Mouse (Mus musculus) kidney, embryonic 14.5 days (tissue): ENCODE results near the gene Galntl5. TPM values are rescaled to one million over a fixed set of nuclear protein-coding genes. Genes with fewer than 3 reads are reported as not detected.
"Not testable (repeated sequence)": the region's sequence is repeated elsewhere in the genome, so short reads cannot be mapped to it uniquely, and the experiment has no call there.

Experiments
- ATAC-seq: fragments of 200-750 bp; cut with Nextera tagmentation; 2 replicates; pipeline ENCODE4 v1.8.0; 2017; ENCODE audit warnings: moderate number of reproducible peaks, mild to moderate bottlenecking, moderate TSS enrichment, moderate library complexity; ENCODE audit not compliant: low FRiP score, low TSS enrichment
- H3K27ac ChIP-seq: fragments of 300-500 bp; sonication (generic); 2 replicates; pipeline ENCODE4 v1.5.1; 2014; ENCODE audit warnings: low read depth, mild to moderate bottlenecking, low read length, moderate library complexity, mixed read lengths
- H3K27me3 ChIP-seq: fragments of 300-500 bp; sonication (generic); 2 replicates; pipeline ENCODE4 v1.6.1; 2014; ENCODE audit warnings: mild to moderate bottlenecking, low read length; ENCODE audit not compliant: control insufficient read depth, insufficient read depth
- H3K36me3 ChIP-seq: fragments of 300-500 bp; sonication (generic); 2 replicates; pipeline ENCODE4 v1.6.1; 2014; ENCODE audit warnings: low read length, mixed read lengths; ENCODE audit not compliant: control insufficient read depth, insufficient read depth
- H3K4me1 ChIP-seq: fragments of 300-500 bp; sonication (generic); 2 replicates; pipeline ENCODE4 v1.6.1; 2014; ENCODE audit warnings: low read length, mixed read lengths; ENCODE audit not compliant: control insufficient read depth, insufficient read depth
- H3K4me2 ChIP-seq: fragments of 300-500 bp; sonication (generic); replicated peaks from 2 replicates; pipeline ENCODE4 v1.6.1; 2014; ENCODE audit warnings: low read depth, mild to moderate bottlenecking, low read length
- H3K4me3 ChIP-seq: fragments of 300-500 bp; sonication (generic); 2 replicates; pipeline ENCODE4 v1.5.1; 2014; ENCODE audit warnings: mild to moderate bottlenecking, low read length
- H3K9ac ChIP-seq: fragments of 300-500 bp; sonication (generic); 2 replicates; pipeline ENCODE4 v1.6.1; 2014; ENCODE audit warnings: low read depth, mild to moderate bottlenecking, low read length, moderate library complexity
- H3K9me3 ChIP-seq: fragments of 300-500 bp; sonication (generic); 2 replicates; pipeline ENCODE4 v1.6.1; 2016; ENCODE audit warnings: low read length; ENCODE audit not compliant: control insufficient read depth
- WGBS: fragments of 180-500 bp; shearing (Covaris S2); extraction: QIAGEN DNeasy Blood & Tissue Kit; methylation state at CpG from one replicate; pipeline ENCODE4 v1.1.7; 2014; 5-methylcytosine and 5-hydroxymethylcytosine counted together
- polyA plus RNA-seq: library from polyadenylated mRNA; unstranded; fragments of >200 nt; fragmentation: Nextera tagmentation; extraction: Ambion mirVana; gene quantifications from 2 replicates; pipeline ENCODE4 v1.2.1, GENCODE M21; 2014

The Galntl5 gene
- polyA plus RNA-seq, 1 experiment from 2014 or later, result not detected

DNA sequence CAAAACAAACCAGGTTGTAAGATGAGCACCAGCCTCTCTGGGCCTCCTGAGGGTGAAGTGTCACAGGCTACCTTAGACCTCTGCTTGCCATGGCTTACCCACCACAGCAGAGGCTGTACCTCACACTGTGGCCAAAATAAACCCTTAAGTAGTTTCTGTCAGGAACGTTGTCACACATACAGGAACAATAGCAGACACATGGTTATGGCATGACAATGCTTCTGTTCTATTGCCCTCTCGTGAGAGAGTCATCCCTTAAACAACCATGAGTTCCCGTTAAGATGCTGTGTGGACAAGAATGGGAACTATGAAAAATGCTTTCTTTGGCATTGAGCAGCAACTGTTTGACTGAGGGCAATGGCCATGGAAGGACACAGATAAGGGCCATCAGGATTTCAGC lies 40.3 kb downstream of the Galntl5 start, which contains the start of gene Galnt11:
Gene Galnt11 (plus strand): TSS at position 301 of the 400 bp plus-strand sequence.
- H3K27me3 ChIP-seq, result no peaks in the 10 kb centered on the region
- H3K9ac ChIP-seq, result peak within 1 kb of the TSS; percentile 84
- H3K27ac ChIP-seq, result peak within 1 kb of the TSS; percentile 87
- H3K9me3 ChIP-seq, result no peaks in the 10 kb centered on the region
- H3K36me3 ChIP-seq, result no peaks in the 10 kb centered on the region
- H3K4me1 ChIP-seq, result peaks cover 5% of the 10 kb centered on the region
- ATAC-seq, result no peak
- peak within 1 kb of the TSS; percentile 63 for H3K4me3 ChIP-seq
- WGBS, result 86% methylated on average over 3 of the region's 3 CpGs
- H3K4me2 ChIP-seq, result peak within 1 kb of the TSS; percentile 45

DNA sequence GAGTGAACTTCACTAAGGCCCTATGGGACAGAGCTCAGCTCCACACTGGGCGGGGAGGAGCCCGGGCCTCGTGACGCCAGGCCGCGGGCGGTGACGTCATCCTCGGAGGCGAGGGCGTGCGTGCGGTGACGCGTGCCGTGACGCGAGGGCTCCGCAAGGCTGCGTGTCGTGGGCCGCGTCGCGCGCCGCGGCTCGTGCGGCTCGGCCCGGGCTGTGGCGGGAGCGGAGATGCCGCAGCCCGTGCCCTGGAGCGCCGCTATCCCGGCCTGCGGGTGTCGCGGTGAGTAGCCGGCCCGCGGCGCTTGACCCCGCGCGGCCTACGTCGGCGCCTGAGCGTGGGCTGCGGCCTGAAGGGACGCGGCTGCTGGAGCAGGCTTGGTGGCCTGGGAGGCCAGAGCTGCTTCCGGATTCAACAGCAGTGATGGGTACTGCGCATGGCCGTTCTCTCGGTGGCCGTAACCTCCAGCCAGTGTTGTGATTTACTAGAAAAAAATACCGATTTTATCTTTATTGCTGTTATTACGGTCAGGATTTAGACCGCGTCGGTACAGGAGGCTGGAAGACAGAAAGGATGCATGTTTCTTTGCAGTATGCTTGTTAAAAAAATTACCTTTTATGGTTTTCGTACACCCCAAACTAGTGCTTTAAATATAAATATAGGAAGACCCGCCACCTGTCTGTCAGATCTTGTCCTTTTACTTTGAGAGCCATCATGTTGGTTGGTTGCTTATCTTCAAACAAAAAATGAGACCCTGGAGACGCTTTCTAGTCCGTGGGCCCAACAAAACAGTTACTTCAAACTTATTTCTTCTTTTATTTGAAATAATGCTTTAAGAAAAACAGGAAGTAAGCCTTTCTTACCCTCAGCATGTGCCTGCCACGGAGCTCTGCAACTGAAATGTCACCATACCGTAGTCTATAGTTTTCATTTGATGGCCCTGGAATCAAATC lies 41.8 kb downstream of the Galntl5 start, which contains the start of gene E130116L18Rik:
Gene E130116L18Rik (minus strand): TSS at position 402 of the 951 bp plus-strand sequence.
- H3K36me3 ChIP-seq, result no peaks in the 10 kb centered on the region
- ATAC-seq, result peak; percentile 98
- no peaks in the 10 kb centered on the region for H3K27me3 ChIP-seq
- H3K9me3 ChIP-seq, result no peaks in the 10 kb centered on the region
- H3K4me3 ChIP-seq, result peak within 1 kb of the TSS; percentile 63
- H3K9ac ChIP-seq, result peak within 1 kb of the TSS; percentile 84
- 3% methylated on average over 71 of the region's 72 CpGs for WGBS
- H3K27ac ChIP-seq, result peak within 1 kb of the TSS; percentile 87
- H3K4me1 ChIP-seq, result peaks cover 5% of the 10 kb centered on the region
- peak within 1 kb of the TSS; percentile 45 for H3K4me2 ChIP-seq

DNA sequence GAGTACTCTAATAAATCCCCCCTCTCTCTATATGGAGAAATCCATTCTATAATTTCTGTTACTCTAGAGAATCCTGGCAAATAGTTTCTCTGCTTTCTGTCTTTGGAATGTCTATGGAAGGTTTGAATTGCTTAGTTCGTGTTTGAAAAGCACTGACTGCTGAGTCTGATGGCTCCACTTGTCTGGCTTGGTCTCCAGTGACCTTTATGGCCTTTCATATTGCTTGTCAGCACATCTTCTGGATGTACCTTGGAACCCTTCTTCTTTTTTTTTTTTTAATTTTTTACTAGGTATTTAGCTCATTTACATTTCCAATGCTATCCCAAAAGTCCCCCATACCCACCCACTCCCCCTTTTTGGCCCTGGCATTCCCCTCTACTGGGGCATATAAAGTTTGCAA lies 43.1 kb downstream of the Galntl5 start:
- WGBS, result 96% methylated on average over 1 of the region's 1 CpGs
- ATAC-seq, H3K4me3 ChIP-seq, H3K36me3 ChIP-seq, H3K27me3 ChIP-seq, H3K4me1 ChIP-seq, H3K27ac ChIP-seq, H3K4me2 ChIP-seq, H3K9me3 ChIP-seq, H3K9ac ChIP-seq: not testable (repeated sequence)

DNA sequence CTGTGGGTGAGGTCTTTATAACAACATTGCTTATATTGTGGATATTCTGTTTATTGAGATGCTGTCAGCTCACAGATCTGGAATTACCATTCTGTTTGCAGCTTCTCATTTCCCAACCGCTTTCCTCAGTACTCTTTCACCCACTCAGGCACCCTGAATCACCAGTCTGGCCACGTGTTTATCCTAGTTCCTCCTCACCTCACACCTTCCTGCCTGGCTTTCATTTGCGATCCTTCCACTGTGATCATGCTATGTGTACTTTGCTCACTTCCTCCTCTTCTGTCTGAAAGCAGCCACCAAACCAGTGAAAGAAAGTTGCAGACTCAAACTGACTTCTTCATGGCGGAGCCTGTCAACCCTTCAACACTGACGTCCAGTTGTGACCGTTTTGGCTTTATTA lies 61.8 kb downstream of the Galntl5 start:
- WGBS, result 86% methylated on average over 6 of the region's 6 CpGs
- Histone ChIP-seq H3K9ac (no peak overlapping the region), H3K4me3 (no peak overlapping the region), H3K27me3 (no peaks in the 10 kb centered on the region), H3K36me3 (0 out of 2 replicates have a peak, but pooled peaks cover 3% of the 10 kb centered on the region), H3K9me3 (no peaks in the 10 kb centered on the region), H3K4me2 (no peak overlapping the region), H3K4me1 (no peaks in the 10 kb centered on the region), H3K27ac (no peak overlapping the region)
- ATAC-seq, result no peak

DNA sequence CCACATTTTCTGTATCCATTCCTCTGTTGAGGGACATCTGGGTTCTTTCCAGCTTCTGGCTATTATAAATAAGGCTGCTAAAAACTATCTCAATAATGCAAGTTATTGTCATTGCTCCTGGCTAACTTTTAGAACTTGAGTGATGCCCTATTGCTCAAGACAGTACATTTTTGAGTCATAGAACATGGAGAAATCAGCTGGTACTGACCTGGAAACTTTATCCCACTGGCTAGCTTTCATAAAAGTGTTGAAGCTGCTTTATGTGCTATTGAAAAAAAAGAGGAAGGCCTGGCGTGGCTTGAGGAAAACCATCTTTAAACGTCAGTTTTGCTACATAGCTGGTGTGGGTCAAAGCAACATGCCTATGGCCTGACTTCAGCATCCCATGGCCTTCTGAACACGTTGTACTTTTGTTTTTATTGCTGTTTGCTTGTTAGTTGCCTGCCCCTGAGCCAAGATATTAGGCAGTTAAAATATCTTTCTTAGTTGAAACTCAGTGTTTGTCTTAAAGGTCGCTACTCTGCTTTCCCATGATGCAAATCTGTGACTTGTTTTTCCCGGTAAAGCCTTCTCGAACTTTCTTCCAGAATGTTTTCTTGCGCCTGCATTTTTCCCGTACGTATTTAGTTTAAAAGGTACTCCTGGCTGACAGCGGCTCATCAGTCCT lies 64.7 kb downstream of the Galntl5 start:
- Histone ChIP-seq H3K4me3 (no peak overlapping the region), H3K27ac (peak overlapping the region; percentile 47), H3K9ac (no peak overlapping the region), H3K4me2 (no peak overlapping the region), H3K9me3 (no peaks in the 10 kb centered on the region), H3K36me3 (peaks cover 5% of the 10 kb centered on the region; the same call in 1 of the 2 replicates), H3K27me3 (no peaks in the 10 kb centered on the region), H3K4me1 (no peaks in the 10 kb centered on the region)
- 81% methylated on average over 10 of the region's 10 CpGs for WGBS
- ATAC-seq, result no peak

DNA sequence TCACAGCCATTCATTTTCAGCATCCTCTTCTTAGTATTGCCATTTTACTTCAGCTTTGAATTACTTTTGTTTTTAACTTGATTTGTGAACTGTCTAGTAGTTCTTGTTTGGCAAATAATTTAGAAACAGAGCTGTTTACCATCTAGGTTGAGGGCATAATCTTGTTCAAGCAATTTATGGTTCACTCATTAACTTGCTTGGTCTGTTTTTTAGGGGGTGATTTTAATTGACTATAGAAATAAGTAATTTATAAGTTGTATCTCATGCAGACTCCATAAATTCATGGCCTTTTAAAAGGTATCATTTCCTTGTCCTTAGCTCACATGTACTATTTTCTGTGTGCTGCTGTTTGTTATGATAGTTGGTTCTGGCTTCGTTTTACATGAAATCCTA lies 65.2 kb downstream of the Galntl5 start:
- Histone ChIP-seq H3K4me2 (no peak overlapping the region), H3K36me3 (peaks cover 5% of the 10 kb centered on the region; the same call in 1 of the 2 replicates), H3K27me3 (no peaks in the 10 kb centered on the region), H3K4me1 (no peaks in the 10 kb centered on the region), H3K9ac (no peak overlapping the region), H3K4me3 (no peak overlapping the region), H3K27ac (peak overlapping the region; percentile 47), H3K9me3 (no peaks in the 10 kb centered on the region)
- no peak for ATAC-seq
- WGBS, result 68% methylated on average over 1 of the region's 1 CpGs

DNA sequence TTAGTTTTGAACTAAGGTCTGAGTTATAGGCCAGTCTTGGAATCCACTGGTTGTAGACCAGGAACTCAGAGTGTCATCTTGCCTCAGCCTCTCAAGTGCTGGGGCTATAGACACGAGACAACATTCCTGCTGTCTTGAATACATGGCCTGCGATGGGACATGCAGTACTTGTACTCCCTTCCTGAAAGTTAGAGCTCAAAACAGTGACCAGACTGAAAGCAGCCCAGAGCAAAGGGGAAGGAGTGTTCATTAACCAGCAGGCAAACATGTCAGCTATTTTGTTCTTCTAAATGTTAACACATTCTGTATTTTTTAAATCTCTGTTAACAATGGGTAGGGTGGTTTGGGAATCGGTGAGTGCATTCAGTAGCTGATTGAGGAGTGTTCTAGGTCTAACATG lies 65.8 kb downstream of the Galntl5 start:
- WGBS, result 79% methylated on average over 3 of the region's 3 CpGs
- ATAC-seq, result no peak
- Histone ChIP-seq H3K27ac (peak overlapping the region; percentile 30; the same call in 1 of the 2 replicates), H3K4me2 (no peak overlapping the region), H3K9ac (no peak overlapping the region), H3K4me3 (no peak overlapping the region), H3K9me3 (no peaks in the 10 kb centered on the region), H3K4me1 (no peaks in the 10 kb centered on the region), H3K27me3 (no peaks in the 10 kb centered on the region), H3K36me3 (peaks cover 6% of the 10 kb centered on the region; the same call in 1 of the 2 replicates)

DNA sequence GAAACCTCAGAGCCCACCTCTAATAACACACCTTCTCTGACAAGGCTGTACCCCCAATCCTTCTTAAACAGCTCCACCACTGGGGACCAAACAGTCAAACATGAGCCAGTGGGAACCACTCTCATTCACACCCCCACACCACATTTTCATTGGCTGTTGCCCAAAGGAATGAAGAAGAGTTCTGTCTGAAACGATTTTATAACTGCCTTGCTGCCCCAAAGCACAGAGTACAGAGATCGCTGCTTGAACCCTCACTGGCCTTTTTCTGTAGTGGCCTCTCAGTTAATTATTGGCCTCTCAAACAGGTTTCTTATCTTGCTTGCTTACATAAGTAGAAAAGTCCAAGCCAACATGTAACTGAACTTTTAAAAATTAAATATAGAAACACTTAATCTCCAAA lies 71.2 kb downstream of the Galntl5 start:
- no peak overlapping the region for H3K4me2 ChIP-seq
- no peaks in the 10 kb centered on the region for H3K4me1 ChIP-seq
- no peaks in the 10 kb centered on the region for H3K27me3 ChIP-seq
- H3K36me3 ChIP-seq, result peaks cover 22% of the 10 kb centered on the region; the same call in 1 of the 2 replicates
- H3K9me3 ChIP-seq, result no peaks in the 10 kb centered on the region
- H3K27ac ChIP-seq, result peak overlapping the region; percentile 53
- no peak overlapping the region for H3K4me3 ChIP-seq
- ATAC-seq, result 0 out of 2 replicates have a peak, but pooled peaks have one; percentile 32
- 53% methylated on average over 2 of the region's 2 CpGs for WGBS
- H3K9ac ChIP-seq, result no peak overlapping the region
